Mouse (Mus musculus): ENCODE measurements around the gene Ces3b. TPM values are rescaled to one million over a fixed set of nuclear protein-coding genes. Genes with fewer than 3 reads are reported as not detected.
"Not testable (repeated sequence)": the region's sequence is repeated elsewhere in the genome, so short reads cannot be mapped to it uniquely, and the experiment has no call there.

Gene Ces3b
- total and polyA plus RNA-seq, 3 experiments: not detected

- no peak for TF ChIP-seq SMC3 (IDR thresholded peaks at IDR 0.05; ENCODE audit: low read depth, low read length)
- no peak for TF ChIP-seq RAD21 (IDR thresholded peaks at IDR 0.05; ENCODE audit: low read depth, low read length)
- TF ChIP-seq USF1 (IDR thresholded peaks at IDR 0.05; ENCODE audit: low read depth, low read length): no peak
- no peak for TF ChIP-seq ELF1 (IDR thresholded peaks at IDR 0.05; ENCODE audit: low read depth, low read length)
- TF ChIP-seq ETS1 (conservative IDR thresholded peaks at IDR 0.05; ENCODE audit: low read depth, low read length): no peak
- TF ChIP-seq MEF2A (IDR thresholded peaks at IDR 0.05; ENCODE audit: borderline replicate concordance, low read depth, low read length): no peak
- no peak for TF ChIP-seq POLR2A (IDR thresholded peaks at IDR 0.05; ENCODE audit: low read depth, low read length)
- TF ChIP-seq CHD1 (IDR thresholded peaks at IDR 0.05; ENCODE audit: low read depth, low read length): no peak
- no peak for TF ChIP-seq ZMIZ1 (IDR thresholded peaks at IDR 0.05; ENCODE audit: low read depth, low read length)
- no peak for TF ChIP-seq MAX (IDR thresholded peaks at IDR 0.05; ENCODE audit: low read length)
- H3K4me2 ChIP-seq (ENCODE audit: insufficient read depth, low read depth, poor library complexity, severe bottlenecking): no peak overlapping the region
- peaks cover 34% of the 10 kb centered on the region for H3K27me3 ChIP-seq (replicated peaks)
- DNase-seq (ENCODE audit: extremely low read depth): no peak
- H3K4me1 ChIP-seq (ENCODE audit: control insufficient read depth in 1 of 2, insufficient read depth in 2 of 2): no peaks in the 10 kb centered on the region
- in situ Hi-C loops (cut with MboI; ENCODE audit: low pct_ligation_motif_present, low pct_unique_long_range_greater_than_20kb, low sequenced_read_pairs): no loop called here
- H3K4me3 ChIP-seq (replicated peaks in 1 of 3; ENCODE audit: low read depth in 2 of 3, low read length in 2 of 3, poor library complexity in 1 of 3): no peak overlapping the region
- dilution Hi-C loops (cut with MboI; ENCODE audit: extremely low pct_ligation_motif_present, extremely low pct_unique_long_range_greater_than_20kb, low sequenced_read_pairs): no loop called here
- no peaks in the 10 kb centered on the region for H3K36me3 ChIP-seq (replicated peaks in 1 of 2; ENCODE audit: control insufficient read depth in 1 of 2, insufficient read depth in 1 of 2, low read length in 1 of 2)
- no peak overlapping the region for H3K27ac ChIP-seq (ENCODE audit: insufficient read depth, low read depth)
- no peaks in the 10 kb centered on the region for H3K9me3 ChIP-seq (replicated peaks; ENCODE audit: low read length)
- no peaks in the 10 kb centered on the region for H3K79me2 ChIP-seq (replicated peaks; ENCODE audit: control insufficient read depth, extremely low read depth, insufficient read depth, poor library complexity, severe bottlenecking)
- no peak overlapping the region for H3K9ac ChIP-seq (ENCODE audit: insufficient read depth, low read depth)
Observed at GRCm38 (mm10) chr8:105093992-105094391, 10.4 kb downstream of the Ces3b start.

- dilution Hi-C loops (cut with MboI; ENCODE audit: extremely low pct_ligation_motif_present, extremely low pct_unique_long_range_greater_than_20kb, low sequenced_read_pairs); H3K4me2 ChIP-seq (ENCODE audit: insufficient read depth, low read depth, poor library complexity, severe bottlenecking); H3K4me1 ChIP-seq (ENCODE audit: control insufficient read depth in 1 of 2, insufficient read depth in 2 of 2); H3K27ac ChIP-seq (ENCODE audit: insufficient read depth, low read depth); H3K36me3 ChIP-seq (replicated peaks in 1 of 2; ENCODE audit: control insufficient read depth in 1 of 2, insufficient read depth in 1 of 2, low read length in 1 of 2); H3K9ac ChIP-seq (ENCODE audit: insufficient read depth, low read depth); H3K9me3 ChIP-seq (replicated peaks; ENCODE audit: low read length); H3K4me3 ChIP-seq (replicated peaks in 1 of 3; ENCODE audit: low read depth in 2 of 3, low read length in 2 of 3, poor library complexity in 1 of 3); H3K27me3 ChIP-seq (replicated peaks); in situ Hi-C loops (cut with MboI; ENCODE audit: low pct_ligation_motif_present, low pct_unique_long_range_greater_than_20kb, low sequenced_read_pairs); H3K79me2 ChIP-seq (replicated peaks; ENCODE audit: control insufficient read depth, extremely low read depth, insufficient read depth, poor library complexity, severe bottlenecking); DNase-seq (ENCODE audit: extremely low read depth): not testable (repeated sequence)
Observed at GRCm38 (mm10) chr8:105102101-105102785, 18.7 kb downstream of the Ces3b start.

DNA sequence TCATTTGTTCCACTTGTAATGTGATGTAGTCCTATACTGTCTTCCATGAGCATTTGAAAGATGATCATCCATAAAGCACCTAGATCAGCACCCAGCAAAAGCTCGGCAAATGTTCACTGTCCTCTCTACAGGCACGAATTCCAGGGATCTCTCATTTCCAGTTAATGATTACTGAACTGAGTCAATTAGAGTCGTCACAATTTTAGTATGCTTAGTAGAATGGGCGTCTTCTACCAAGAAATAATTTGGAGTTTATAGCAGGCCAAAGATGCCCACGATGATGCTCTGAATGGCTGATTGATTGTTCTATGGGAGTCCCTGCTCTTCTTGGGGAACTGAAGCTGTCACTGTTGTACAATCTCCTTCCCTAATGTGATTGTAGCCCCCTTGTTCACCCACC lies 20.1 kb downstream of the Ces3b start:
- dilution Hi-C loops (cut with MboI; ENCODE audit: extremely low pct_ligation_motif_present, extremely low pct_unique_long_range_greater_than_20kb, low sequenced_read_pairs); in situ Hi-C loops (cut with MboI; ENCODE audit: low pct_ligation_motif_present, low pct_unique_long_range_greater_than_20kb, low sequenced_read_pairs); H3K27ac ChIP-seq (ENCODE audit: insufficient read depth, low read depth); H3K4me2 ChIP-seq (ENCODE audit: insufficient read depth, low read depth, poor library complexity, severe bottlenecking); H3K9ac ChIP-seq (ENCODE audit: insufficient read depth, low read depth); DNase-seq (ENCODE audit: extremely low read depth); H3K79me2 ChIP-seq (replicated peaks; ENCODE audit: control insufficient read depth, extremely low read depth, insufficient read depth, poor library complexity, severe bottlenecking); H3K4me3 ChIP-seq (replicated peaks in 1 of 3; ENCODE audit: low read depth in 2 of 3, low read length in 2 of 3, poor library complexity in 1 of 3); H3K36me3 ChIP-seq (replicated peaks in 1 of 2; ENCODE audit: control insufficient read depth in 1 of 2, insufficient read depth in 1 of 2, low read length in 1 of 2); H3K9me3 ChIP-seq (replicated peaks; ENCODE audit: low read length); H3K4me1 ChIP-seq (ENCODE audit: control insufficient read depth in 1 of 2, insufficient read depth in 2 of 2): not testable (repeated sequence)
- peaks cover 10% of the 10 kb centered on the region for H3K27me3 ChIP-seq (replicated peaks)

Measured in CH12.LX (cell line).